Mouse (Mus musculus) kidney, postnatal 0 days (tissue): ENCODE results near the gene Nup93. TPM values are rescaled to one million over a fixed set of nuclear protein-coding genes. Genes with fewer than 3 reads are reported as not detected.
A peak's percentile ranks its signal among the peaks of the same experiment; 100 is the strongest.

Source experiments
- ATAC-seq: fragments of 200-750 bp; cut with Nextera tagmentation; replicated peaks from 2 replicates; pipeline ENCODE4 v1.8.0; 2017; ENCODE audit warnings: low read depth, moderate number of reproducible peaks, moderate TSS enrichment, moderate library complexity; ENCODE audit not compliant: low FRiP score
- DNase-seq: peaks from one replicate; pipeline ENCODE4 v3.0.0-alpha.2; 2016; ENCODE audit warnings: low spot score
- H3K27ac ChIP-seq: fragments of 300-500 bp; sonication (generic); 2 replicates; pipeline ENCODE4 v1.5.1; 2014; ENCODE audit warnings: mild to moderate bottlenecking
- H3K27me3 ChIP-seq: fragments of 300-500 bp; sonication (generic); 2 replicates; pipeline ENCODE4 v1.6.1; 2014; ENCODE audit warnings: low read length, mixed read lengths; ENCODE audit not compliant: insufficient read depth
- H3K36me3 ChIP-seq: fragments of 300-500 bp; sonication (generic); 2 replicates; pipeline ENCODE4 v1.6.1; 2014; ENCODE audit warnings: low read length, mixed read lengths; ENCODE audit not compliant: insufficient read depth
- H3K4me1 ChIP-seq: fragments of 300-500 bp; sonication (generic); replicated peaks from 2 replicates; pipeline ENCODE4 v1.6.1; 2014; ENCODE audit warnings: antibody characterized with exemption, low read length, mixed read lengths; ENCODE audit not compliant: insufficient read depth
- H3K4me2 ChIP-seq: fragments of 300-500 bp; sonication (generic); 2 replicates; pipeline ENCODE4 v1.6.1; 2014; ENCODE audit warnings: mild to moderate bottlenecking, low read length, moderate library complexity, mixed read lengths
- H3K4me3 ChIP-seq: fragments of 300-500 bp; sonication (generic); replicated peaks from 2 replicates; pipeline ENCODE4 v1.5.1; 2014; ENCODE audit warnings: low read depth, low read length
- H3K9ac ChIP-seq: fragments of 300-500 bp; sonication (generic); 2 replicates; pipeline ENCODE4 v1.6.1; 2014; ENCODE audit warnings: low read depth, low read length
- H3K9me3 ChIP-seq: fragments of 300-500 bp; sonication (generic); replicated peaks from 2 replicates; pipeline ENCODE4 v1.6.1; 2016; ENCODE audit warnings: low read length, inconsistent platforms, mixed read lengths
- CTCF ChIP-seq: IDR thresholded peaks from 2 replicates; pipeline ENCODE4 v1.5.1; 2016; ENCODE audit warnings: antibody characterized with exemption, low read depth, mild to moderate bottlenecking, moderate library complexity
- WGBS: fragments of 180-500 bp; shearing (Covaris S2); extraction: QIAGEN DNeasy Blood & Tissue Kit; methylation state at CpG from one replicate; pipeline ENCODE4 v1.1.7; 2014; 5-methylcytosine and 5-hydroxymethylcytosine counted together
- polyA plus RNA-seq: library from polyadenylated mRNA; unstranded; fragments of >200 nt; fragmentation: Nextera tagmentation; extraction: Ambion mirVana; gene quantifications from 2 replicates; pipeline ENCODE4 v1.2.1, GENCODE M21; 2015

The Nup93 gene
- polyA plus RNA-seq, 1 experiment from 2014 or later, result 45.0 TPM

GRCm38 (mm10) chr8:94258881-94259280 is 44.5 kb downstream of the Nup93 start:
- Histone ChIP-seq H3K9ac (no peak overlapping the region), H3K27ac (no peak overlapping the region), H3K4me2 (no peak overlapping the region), H3K27me3 (no peaks in the 10 kb centered on the region), H3K36me3 (no peaks in the 10 kb centered on the region), H3K9me3 (no peaks in the 10 kb centered on the region), H3K4me3 (no peak overlapping the region), H3K4me1 (no peaks in the 10 kb centered on the region)
- no peak for ATAC-seq
- DNase-seq, result no peak
- 70% methylated on average over 6 of the region's 6 CpGs for WGBS
- no peak for TF ChIP-seq CTCF

- H3K9me3 ChIP-seq, result no peaks in the 10 kb centered on the region
- ATAC-seq, result no peak
- TF ChIP-seq CTCF, result no peak
- DNase-seq, result no peak
- no peak overlapping the region for H3K4me2 ChIP-seq
- no peak overlapping the region for H3K4me3 ChIP-seq
- no peak overlapping the region for H3K27ac ChIP-seq
- no peaks in the 10 kb centered on the region for H3K27me3 ChIP-seq
- H3K4me1 ChIP-seq, result no peaks in the 10 kb centered on the region
- H3K9ac ChIP-seq, result no peak overlapping the region
- WGBS, result 78% methylated on average over 3 of the region's 3 CpGs
- no peaks in the 10 kb centered on the region for H3K36me3 ChIP-seq
Observed at GRCm38 (mm10) chr8:94262626-94263297, 48.4 kb downstream of the Nup93 start.

GRCm38 (mm10) chr8:94266344-94267191 is 52.2 kb downstream of the Nup93 start:
- ATAC-seq (no peak), DNase-seq (peak; percentile 53)
- Histone ChIP-seq H3K27ac (no peak overlapping the region), H3K9ac (no peak overlapping the region), H3K36me3 (no peaks in the 10 kb centered on the region), H3K9me3 (no peaks in the 10 kb centered on the region), H3K27me3 (no peaks in the 10 kb centered on the region), H3K4me2 (peak overlapping the region; percentile 38), H3K4me1 (0 out of 2 replicates have a peak, but pooled peaks cover 7% of the 10 kb centered on the region), H3K4me3 (0 out of 2 replicates have a peak overlapping the region, but pooled peaks have one; percentile 1)
- no peak for TF ChIP-seq CTCF
- 30% methylated on average over 10 of the region's 10 CpGs for WGBS

- no peaks in the 10 kb centered on the region for H3K36me3 ChIP-seq
- no peak overlapping the region for H3K4me2 ChIP-seq
- no peak for TF ChIP-seq CTCF
- ATAC-seq, result no peak
- no peak overlapping the region for H3K9ac ChIP-seq
- WGBS, result 82% methylated on average over 3 of the region's 3 CpGs
- no peak overlapping the region for H3K4me3 ChIP-seq
- H3K4me1 ChIP-seq, result 0 out of 2 replicates have a peak, but pooled peaks cover 7% of the 10 kb centered on the region
- no peak for DNase-seq
- H3K9me3 ChIP-seq, result no peaks in the 10 kb centered on the region
- H3K27ac ChIP-seq, result no peak overlapping the region
- H3K27me3 ChIP-seq, result no peaks in the 10 kb centered on the region
Observed at GRCm38 (mm10) chr8:94268359-94268890, 54.1 kb downstream of the Nup93 start.

GRCm38 (mm10) chr8:94270309-94270708 is 55.9 kb downstream of the Nup93 start:
- ATAC-seq (no peak), DNase-seq (no peak)
- no peaks in the 10 kb centered on the region for H3K9me3 ChIP-seq
- H3K27me3 ChIP-seq, result no peaks in the 10 kb centered on the region
- 86% methylated on average over 7 of the region's 7 CpGs for WGBS
- no peaks in the 10 kb centered on the region for H3K36me3 ChIP-seq
- H3K4me3 ChIP-seq, result no peak overlapping the region
- TF ChIP-seq CTCF, result no peak
- no peak overlapping the region for H3K27ac ChIP-seq
- no peak overlapping the region for H3K9ac ChIP-seq
- H3K4me1 ChIP-seq, result 0 out of 2 replicates have a peak, but pooled peaks cover 7% of the 10 kb centered on the region
- H3K4me2 ChIP-seq, result no peak overlapping the region

- Histone ChIP-seq H3K9me3 (no peaks in the 10 kb centered on the region), H3K4me2 (no peak overlapping the region), H3K9ac (no peak overlapping the region), H3K36me3 (no peaks in the 10 kb centered on the region), H3K4me1 (0 out of 2 replicates have a peak, but pooled peaks cover 7% of the 10 kb centered on the region), H3K27me3 (no peaks in the 10 kb centered on the region), H3K4me3 (no peak overlapping the region), H3K27ac (no peak overlapping the region)
- WGBS, result 64% methylated on average over 7 of the region's 7 CpGs
- no peak for TF ChIP-seq CTCF
- no peak for ATAC-seq
- DNase-seq, result no peak
Observed at GRCm38 (mm10) chr8:94271102-94271501, 56.7 kb downstream of the Nup93 start.
